Mouse (Mus musculus): ENCODE results near the gene Stoml2.

Stoml2 gene

GRCm38 (mm10) chr4:43037860-43038566, 6.5 kb upstream of the Stoml2 start:
- no peak for DNase-seq

GRCm38 (mm10) chr4:43036356-43036755, 4.8 kb upstream of the Stoml2 start:
- no peak for DNase-seq

DNA sequence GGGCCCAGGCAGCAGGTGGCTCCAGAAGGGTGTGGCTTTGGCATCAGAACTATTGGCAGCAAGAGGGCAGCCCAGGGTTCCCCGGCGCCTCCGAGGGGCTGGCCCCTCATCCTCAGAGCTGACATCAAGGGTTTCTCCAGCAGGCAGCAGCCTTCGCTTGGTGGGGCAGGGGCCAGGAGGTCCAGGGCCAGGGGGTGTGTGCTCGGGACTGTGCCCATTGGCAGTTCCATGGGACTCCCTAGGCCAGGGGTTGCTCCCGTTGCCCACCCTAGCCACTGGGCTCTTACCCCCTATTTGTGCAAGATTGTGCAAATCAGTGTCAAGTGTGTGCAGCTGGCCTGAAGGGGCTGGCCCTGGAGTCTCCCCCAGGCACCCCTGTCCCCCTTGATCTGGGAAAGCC, 4.3 kb upstream of the Stoml2 start:
- no peak for DNase-seq

- no peak for DNase-seq
These were observed 2.0 kb upstream of the Stoml2 start for GRCm38 (mm10) chr4:43033481-43033880.

GRCm38 (mm10) chr4:43032501-43032900, 991 bp upstream of the Stoml2 start:
- no peak for DNase-seq

DNA sequence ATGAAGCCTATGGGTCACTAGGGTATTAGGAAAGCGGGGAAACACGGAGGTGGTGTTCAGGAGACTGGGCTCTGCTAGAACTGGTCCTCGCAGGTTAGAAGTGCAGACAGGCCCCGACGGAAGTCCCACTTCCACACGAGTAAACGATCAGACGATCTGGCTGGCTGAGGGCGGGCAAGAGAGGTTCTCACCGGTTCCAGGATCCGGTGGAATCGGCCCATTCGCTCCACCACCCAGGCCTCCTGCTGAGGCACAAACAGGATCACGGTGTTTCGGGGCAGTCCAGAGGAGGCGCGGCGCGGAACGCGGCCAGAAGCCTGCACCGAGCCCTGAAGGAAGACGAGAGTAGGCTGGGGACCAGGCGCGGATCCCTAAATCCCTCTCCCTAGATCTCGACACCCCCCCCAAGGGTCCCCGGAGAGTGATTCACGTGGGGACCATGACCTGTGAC, 705 bp downstream of the Stoml2 start:
- no peak for DNase-seq

- no peak for DNase-seq
These were observed 1.2 kb downstream of the Stoml2 start for GRCm38 (mm10) chr4:43030352-43030751.

- DNase-seq = no peak
These were observed 1.8 kb downstream of the Stoml2 start for GRCm38 (mm10) chr4:43029749-43030148.

- no peak for DNase-seq
These were observed 2.4 kb downstream of the Stoml2 start for GRCm38 (mm10) chr4:43029121-43029520.

GRCm38 (mm10) chr4:43025084-43025960, 6.2 kb downstream of the Stoml2 start, which contains the start of gene Pigo:
Pigo (minus strand) TSS chr4:43025819.
- peak; percentile 94 for DNase-seq

GRCm38 (mm10) chr4:43024673-43025072, 6.8 kb downstream of the Stoml2 start:
- DNase-seq = no peak

GRCm38 (mm10) chr4:43021341-43021740, 10.2 kb downstream of the Stoml2 start:
- DNase-seq = no peak

DNA sequence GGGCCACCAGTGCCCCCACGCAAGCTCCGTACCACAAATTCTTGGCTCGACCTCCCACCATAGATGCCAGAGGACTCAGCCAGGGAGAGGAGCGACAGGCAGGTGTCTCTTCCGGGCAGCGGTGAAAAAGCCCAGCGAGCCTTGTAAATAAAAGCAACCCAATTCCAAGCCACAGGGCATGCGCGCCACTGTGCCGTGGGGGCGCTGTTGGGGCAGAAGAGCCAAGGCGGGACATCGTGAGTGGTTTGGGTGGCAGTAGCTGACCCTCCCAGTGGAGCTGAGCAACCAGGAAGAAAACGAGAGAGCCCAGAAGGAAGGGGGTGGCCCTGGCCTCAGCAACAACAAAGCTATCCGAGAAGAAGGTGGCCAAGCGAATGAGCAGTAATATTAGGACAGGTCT, 10.6 kb downstream of the Stoml2 start:
- DNase-seq = no peak

DNA sequence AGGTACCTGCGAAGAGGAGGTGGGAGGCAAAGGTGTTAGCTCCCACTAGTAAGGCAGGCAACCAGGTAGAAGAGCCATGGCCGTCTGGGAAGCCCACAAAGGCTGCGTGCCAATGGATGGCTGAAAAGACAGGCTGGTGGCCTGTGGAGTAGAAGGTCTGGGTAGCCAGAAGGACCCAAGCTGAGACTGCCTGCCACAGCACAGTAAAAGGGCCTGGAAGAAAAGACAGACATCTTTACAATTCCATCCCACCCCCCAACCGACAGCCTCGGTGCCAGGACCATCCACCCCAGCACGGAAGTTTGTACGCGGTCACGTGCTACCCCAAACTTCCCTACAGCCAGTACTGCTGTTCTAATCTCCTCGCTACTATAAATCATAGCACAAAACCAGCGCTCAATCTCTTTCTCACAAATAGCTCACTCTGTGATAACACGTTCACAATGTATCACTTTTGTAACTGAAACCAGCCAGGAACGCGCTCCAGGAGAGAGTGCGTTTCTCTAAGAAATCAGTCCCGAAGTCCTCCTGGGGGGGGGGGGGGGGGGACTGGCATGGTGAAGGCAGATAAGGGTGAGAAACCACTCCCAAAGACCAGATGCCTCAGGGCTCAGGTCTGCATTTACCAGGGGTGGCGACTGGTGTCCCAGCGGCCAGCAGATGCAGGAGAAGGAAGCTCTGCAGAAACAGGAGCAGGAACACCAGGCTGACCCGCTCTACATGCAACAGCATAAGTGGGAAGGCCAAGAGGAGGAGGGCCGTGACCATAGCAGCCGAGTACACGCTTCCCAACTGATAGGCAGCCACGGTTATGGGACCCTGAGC, 11.7 kb downstream of the Stoml2 start:
- no peak for DNase-seq

DNA sequence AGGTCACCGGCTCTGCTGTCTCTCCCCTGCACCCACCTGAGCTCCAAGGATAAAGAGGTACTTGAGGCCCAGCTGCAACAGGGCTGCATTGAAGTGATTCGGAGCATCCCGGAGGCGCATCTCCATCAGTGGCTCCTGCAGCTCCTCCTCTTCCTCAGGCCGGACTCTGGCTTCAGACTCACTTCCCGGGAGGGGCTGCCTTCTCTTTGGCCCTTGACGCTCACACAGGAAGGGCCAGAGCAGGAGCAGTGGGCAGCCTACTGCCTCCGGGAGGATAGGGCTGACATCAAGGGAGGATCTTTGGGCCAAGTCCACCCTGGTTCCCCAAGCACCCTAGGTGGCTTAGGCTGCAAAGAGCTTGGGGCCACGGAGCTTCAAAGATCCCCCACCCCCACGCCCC, 12.3 kb downstream of the Stoml2 start:
- DNase-seq = no peak

- no peak for DNase-seq
These were observed 13.4 kb downstream of the Stoml2 start for GRCm38 (mm10) chr4:43018156-43018555.

DNA sequence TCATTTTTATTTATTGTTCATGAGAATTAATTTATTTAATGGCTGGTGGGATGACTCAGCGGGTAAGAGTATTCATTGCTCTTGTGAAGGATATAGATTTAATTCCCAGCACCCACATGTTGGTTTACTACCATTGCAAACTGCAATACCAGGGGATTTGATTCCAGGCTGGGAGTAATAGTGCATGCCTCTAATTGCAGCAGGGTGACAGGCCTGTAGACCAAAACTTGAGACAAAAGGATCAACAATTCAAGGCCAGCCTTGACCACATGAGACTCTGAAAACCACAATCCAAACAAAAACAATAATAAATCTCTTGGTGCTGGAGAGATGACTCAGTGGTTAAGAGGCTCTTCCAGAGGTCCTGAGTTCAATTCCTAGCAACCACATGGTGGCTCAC, 19.4 kb downstream of the Stoml2 start:
- DNase-seq = no peak

DNA sequence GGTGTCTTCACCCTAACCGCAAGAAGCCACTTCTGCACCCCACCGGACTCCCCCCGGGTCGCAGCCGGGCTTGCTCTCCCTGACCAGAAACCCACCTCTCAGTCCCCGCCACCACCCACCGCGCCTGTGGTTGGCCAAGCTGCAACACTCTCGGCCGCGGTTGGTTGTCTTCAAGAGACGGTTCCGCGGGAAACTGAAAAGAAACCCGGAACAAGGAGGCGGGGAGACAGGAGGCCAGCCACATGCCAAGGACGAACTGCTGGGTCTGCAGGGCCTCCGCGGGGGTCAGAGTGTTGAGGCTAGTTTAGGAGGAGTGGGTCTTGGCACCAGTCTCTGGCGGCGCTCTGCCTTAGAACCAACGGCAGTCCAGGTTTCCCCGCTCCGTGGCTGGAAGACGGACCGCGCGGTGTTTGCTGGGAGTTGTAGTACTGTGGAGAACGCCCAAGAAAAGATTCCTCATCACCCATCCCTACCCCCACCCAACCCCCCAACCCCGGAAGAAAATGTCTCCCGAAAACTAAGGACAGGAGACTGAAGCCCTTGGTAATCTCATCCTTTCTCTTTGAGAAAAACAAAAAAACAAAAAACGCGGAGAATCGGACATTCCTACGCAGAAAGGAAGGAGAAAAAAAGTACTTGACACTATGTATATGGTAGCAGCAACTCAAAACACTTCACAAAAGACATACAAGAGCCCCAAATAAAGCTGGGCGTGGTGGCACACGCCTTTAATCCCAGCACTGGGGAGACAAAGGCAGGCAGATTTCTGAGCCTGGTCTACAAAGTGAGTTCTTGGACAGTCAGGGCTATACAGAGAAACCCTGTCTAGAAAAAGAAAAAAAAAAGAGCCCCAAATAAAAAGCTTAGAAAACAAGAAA, 21.1 kb downstream of the Stoml2 start, which contains the start of gene Fancg:
TSS of gene Fancg (minus strand) at position 346 of the 878 bp plus-strand sequence.
- peak; percentile 84 for DNase-seq

DNA sequence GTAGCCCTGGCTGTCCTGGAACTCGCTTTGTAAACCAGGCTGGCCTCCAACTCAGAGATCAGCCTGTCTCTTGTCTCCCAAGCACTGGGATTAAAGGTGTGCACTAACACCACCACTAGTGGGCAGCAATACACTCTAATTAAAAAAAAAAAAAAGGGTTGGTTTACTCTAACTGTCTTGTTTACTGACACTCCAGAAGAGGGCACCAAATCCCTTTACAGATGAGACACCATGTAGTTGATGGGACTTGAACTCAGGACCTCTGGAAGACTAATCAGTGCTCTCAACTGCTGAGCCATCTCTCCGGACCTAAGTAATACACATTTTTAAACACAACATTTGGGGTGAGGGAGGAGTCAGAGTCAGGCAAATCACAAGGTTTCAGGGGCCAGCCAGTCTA, 25.7 kb downstream of the Stoml2 start:
- DNase-seq = no peak

DNA sequence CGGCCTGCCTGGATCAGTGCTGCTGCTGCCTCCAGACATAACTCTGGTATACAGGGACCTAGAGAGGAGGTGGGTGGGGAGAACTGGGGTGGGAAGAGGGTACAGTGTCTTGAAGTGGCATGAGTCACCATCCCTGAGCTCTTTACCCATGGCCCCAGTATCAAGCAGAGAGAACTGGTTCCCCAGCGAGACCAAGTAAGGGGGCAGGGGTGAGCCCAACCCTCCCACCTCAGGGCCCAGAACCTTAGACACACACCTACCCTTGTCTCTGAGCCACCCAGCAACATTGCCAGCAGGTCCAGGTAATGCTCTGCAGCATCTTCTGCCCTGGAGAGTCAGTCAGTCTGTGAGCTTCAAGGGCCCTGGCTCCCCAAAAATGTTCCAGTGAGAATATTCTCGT, 26.6 kb downstream of the Stoml2 start:
- DNase-seq = no peak

DNA sequence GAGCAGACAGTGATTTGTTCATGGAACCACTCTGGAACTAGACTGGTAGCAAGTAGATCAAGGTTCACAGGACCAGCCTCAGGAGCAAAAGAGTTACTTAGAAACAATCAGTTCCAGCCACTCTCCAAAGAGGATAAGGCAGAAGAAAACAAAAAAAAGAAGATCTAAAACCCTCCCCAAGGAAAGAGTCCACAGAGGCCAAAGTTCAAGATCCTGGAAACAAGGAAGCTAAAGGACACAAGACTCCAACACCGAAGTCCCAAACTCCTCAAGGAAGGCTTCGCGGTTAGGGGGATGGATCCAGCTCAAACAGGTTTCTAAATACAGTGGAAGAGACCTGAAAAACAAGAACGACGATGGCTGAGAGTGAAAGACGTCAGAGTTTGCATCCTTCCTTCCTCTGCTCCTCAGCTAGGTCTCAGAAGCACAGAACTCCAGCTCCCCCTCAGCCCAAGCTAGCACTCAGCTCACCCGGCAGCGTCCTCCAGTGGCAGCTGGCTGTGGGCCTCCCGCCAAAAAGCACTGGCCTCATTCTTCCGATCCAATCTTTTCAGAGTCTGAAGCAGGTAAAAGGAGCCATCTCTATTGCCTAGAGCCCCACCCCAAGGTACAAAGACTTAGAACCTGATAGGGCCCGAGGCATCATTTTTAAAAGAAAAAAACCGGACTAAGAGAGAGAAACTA, 28.6 kb downstream of the Stoml2 start:
- DNase-seq = no peak

All from layer of hippocampus, adult 9-11 months (tissue).